Mouse (Mus musculus) lung, embryonic 14.5 days (tissue): ENCODE measurements at regions not wholly inside any gene's neighbourhood (a gene's known extent, or its start where the extent isn't known, plus 50 kb on each side); places are given as distances from the start of the nearest gene placed in this dataset.

Experiments
- ATAC-seq: fragments of 200-750 bp; cut with Nextera tagmentation; 2 replicates; pipeline ENCODE4 v1.8.0; 2017; ENCODE audit warnings: mild to moderate bottlenecking, moderate TSS enrichment, moderate library complexity; ENCODE audit not compliant: insufficient read depth
- DNase-seq: peaks from one replicate; pipeline ENCODE4 v3.0.0-alpha.2; 2015
- H3K27ac ChIP-seq: fragments of 300-500 bp; sonication (generic); 2 replicates; pipeline ENCODE4 v1.5.1; 2014; ENCODE audit warnings: low read depth, mild to moderate bottlenecking, moderate library complexity
- H3K27me3 ChIP-seq: fragments of 300-500 bp; sonication (generic); 2 replicates; pipeline ENCODE4 v1.6.1; 2014; ENCODE audit warnings: low read length, control low read depth; ENCODE audit not compliant: insufficient read depth
- H3K36me3 ChIP-seq: fragments of 300-500 bp; sonication (generic); 2 replicates; pipeline ENCODE4 v1.6.1; 2014; ENCODE audit warnings: control low read depth; ENCODE audit not compliant: insufficient read depth
- H3K4me1 ChIP-seq: fragments of 300-500 bp; sonication (generic); 2 replicates; pipeline ENCODE4 v1.6.1; 2014; ENCODE audit warnings: antibody characterized with exemption, control low read depth; ENCODE audit not compliant: insufficient read depth
- H3K4me2 ChIP-seq: fragments of 300-500 bp; sonication (generic); 2 replicates; pipeline ENCODE4 v1.6.1; 2014; ENCODE audit warnings: mild to moderate bottlenecking
- H3K4me3 ChIP-seq: fragments of 300-500 bp; sonication (generic); 2 replicates; pipeline ENCODE4 v1.5.1; 2014; ENCODE audit warnings: low read depth, low read length
- H3K9ac ChIP-seq: fragments of 300-500 bp; sonication (generic); 2 replicates; pipeline ENCODE4 v1.6.1; 2014
- H3K9me3 ChIP-seq: fragments of 300-500 bp; sonication (generic); 2 replicates; pipeline ENCODE4 v1.6.1; 2016; ENCODE audit warnings: low read depth, low read length, control low read depth
- CTCF ChIP-seq: IDR thresholded peaks from 2 replicates; pipeline ENCODE4 v1.5.1; 2016; ENCODE audit warnings: antibody characterized with exemption, low read depth
- WGBS: fragments of 180-500 bp; shearing (Covaris S2); extraction: QIAGEN DNeasy Blood & Tissue Kit; methylation state at CpG from one replicate; pipeline ENCODE4 v1.1.7; 2014; 5-methylcytosine and 5-hydroxymethylcytosine counted together

GRCm38 (mm10) chr15:38569011-38569640, 1143.8 kb downstream of the 4930447A16Rik start:
- TF ChIP-seq CTCF = no peak
- no peaks in the 10 kb centered on the region for H3K4me1 ChIP-seq
- peak; percentile 24 for DNase-seq
- no peak overlapping the region for H3K4me3 ChIP-seq
- no peak overlapping the region for H3K9ac ChIP-seq
- no peak overlapping the region for H3K27ac ChIP-seq
- no peak for ATAC-seq
- 73% methylated on average over 10 of the region's 10 CpGs for WGBS
- no peaks in the 10 kb centered on the region for H3K9me3 ChIP-seq
- no peak overlapping the region for H3K4me2 ChIP-seq
- no peaks in the 10 kb centered on the region for H3K27me3 ChIP-seq
- no peaks in the 10 kb centered on the region for H3K36me3 ChIP-seq

- Histone ChIP-seq H3K4me2 (no peak overlapping the region), H3K9me3 (no peaks in the 10 kb centered on the region), H3K27ac (no peak overlapping the region), H3K36me3 (no peaks in the 10 kb centered on the region), H3K27me3 (no peaks in the 10 kb centered on the region), H3K4me1 (no peaks in the 10 kb centered on the region), H3K9ac (no peak overlapping the region), H3K4me3 (no peak overlapping the region)
- no peak for TF ChIP-seq CTCF
- ATAC-seq = no peak
- DNase-seq = no peak
- WGBS = 78% methylated on average over 8 of the region's 8 CpGs
These were observed 1144.8 kb downstream of the 4930447A16Rik start for GRCm38 (mm10) chr15:38570144-38570543.

- DNase-seq = peak; percentile 11
- WGBS = 33% methylated on average over 8 of the region's 8 CpGs
- Histone ChIP-seq H3K36me3 (no peaks in the 10 kb centered on the region), H3K9ac (no peak overlapping the region), H3K4me3 (no peak overlapping the region), H3K4me2 (no peak overlapping the region), H3K4me1 (no peaks in the 10 kb centered on the region), H3K9me3 (no peaks in the 10 kb centered on the region), H3K27me3 (no peaks in the 10 kb centered on the region), H3K27ac (no peak overlapping the region)
- ATAC-seq = no peak
- no peak for TF ChIP-seq CTCF
These were observed 1145.4 kb downstream of the 4930447A16Rik start for GRCm38 (mm10) chr15:38570735-38571134.

GRCm38 (mm10) chr15:38572652-38573051, 1147.3 kb downstream of the 4930447A16Rik start:
- 80% methylated on average over 4 of the region's 4 CpGs for WGBS
- Histone ChIP-seq H3K4me2 (no peak overlapping the region), H3K9ac (no peak overlapping the region), H3K27ac (no peak overlapping the region), H3K4me1 (no peaks in the 10 kb centered on the region), H3K27me3 (no peaks in the 10 kb centered on the region), H3K36me3 (no peaks in the 10 kb centered on the region), H3K4me3 (no peak overlapping the region), H3K9me3 (no peaks in the 10 kb centered on the region)
- no peak for TF ChIP-seq CTCF
- no peak for DNase-seq
- ATAC-seq = no peak

- Histone ChIP-seq H3K9me3 (no peaks in the 10 kb centered on the region), H3K4me2 (no peak overlapping the region), H3K4me3 (no peak overlapping the region), H3K27me3 (no peaks in the 10 kb centered on the region), H3K36me3 (no peaks in the 10 kb centered on the region), H3K4me1 (no peaks in the 10 kb centered on the region), H3K9ac (no peak overlapping the region), H3K27ac (no peak overlapping the region)
- no peak for ATAC-seq
- DNase-seq = no peak
- TF ChIP-seq CTCF = no peak
- WGBS = 77% methylated on average over 8 of the region's 8 CpGs
These were observed 1149.1 kb downstream of the 4930447A16Rik start for GRCm38 (mm10) chr15:38574447-38574846.

- WGBS = 77% methylated on average over 4 of the region's 4 CpGs
- H3K27me3 ChIP-seq = no peaks in the 10 kb centered on the region
- H3K4me2 ChIP-seq = no peak overlapping the region
- ATAC-seq (no peak), DNase-seq (no peak)
- no peak for TF ChIP-seq CTCF
- no peaks in the 10 kb centered on the region for H3K4me1 ChIP-seq
- no peaks in the 10 kb centered on the region for H3K36me3 ChIP-seq
- H3K4me3 ChIP-seq = no peak overlapping the region
- H3K27ac ChIP-seq = no peak overlapping the region
- H3K9ac ChIP-seq = no peak overlapping the region
- no peaks in the 10 kb centered on the region for H3K9me3 ChIP-seq
These were observed 1149.9 kb downstream of the 4930447A16Rik start for GRCm38 (mm10) chr15:38575254-38575653.

- TF ChIP-seq CTCF = no peak
- ATAC-seq = no peak
- no peak for DNase-seq
- WGBS = 97% methylated on average over 4 of the region's 4 CpGs
- Histone ChIP-seq H3K27ac (no peak overlapping the region), H3K9ac (no peak overlapping the region), H3K4me1 (no peaks in the 10 kb centered on the region), H3K27me3 (no peaks in the 10 kb centered on the region), H3K36me3 (no peaks in the 10 kb centered on the region), H3K9me3 (no peaks in the 10 kb centered on the region), H3K4me3 (no peak overlapping the region), H3K4me2 (no peak overlapping the region)
These were observed 1152.3 kb downstream of the 4930447A16Rik start for GRCm38 (mm10) chr15:38577691-38578090.
